Comparison of ENCODE assay signal across 8 mouse cellular contexts in genomic region chr19:3436840-3437239, GRCm38 (mm10). TPM values are rescaled to one million over a fixed set of nuclear protein-coding genes. Genes with fewer than 3 reads are reported as not detected.
DNase-seq lines count a peak whose midpoint lies in the region; ATAC-seq and TF ChIP-seq lines count a peak whose summit lies in the region.

No protein-coding gene starts in this region.

- TF ChIP-seq CTCF in small intestine, adult 2 months (IDR thresholded peaks at IDR 0.05; ENCODE audit: extremely low read depth, insufficient read length, insufficient replicate concordance, low read depth, low read length), result peak; percentile 56; the same call in 1 of the 2 replicates

- no peak overlapping the region for H3K9ac ChIP-seq in forebrain, embryonic 11.5 days (ENCODE audit: low read length)
- H3K9ac ChIP-seq in forebrain, embryonic 15.5 days (replicated peaks), result no peak overlapping the region

- peak; percentile 67 for DNase-seq in forebrain, embryonic 11.5 days (ENCODE audit: low spot score)
- DNase-seq in ovary, postnatal 36 days (ENCODE audit: low spot score), result peak; percentile 27
- DNase-seq in ovary, postnatal 10 days (ENCODE audit: low spot score), result no peak
- DNase-seq in kidney, postnatal 4 days, result peak; percentile 53 to 62
- DNase-seq in cerebellum, adult 11 months, result no peak
- DNase-seq in layer of hippocampus, adult 9-11 months, result no peak

- H3K4me1 ChIP-seq in forebrain, embryonic 11.5 days (replicated peaks; ENCODE audit: control insufficient read depth, insufficient read depth, low read length), result peaks cover 6% of the 10 kb centered on the region
- peaks cover 11% of the 10 kb centered on the region for H3K4me1 ChIP-seq in forebrain, embryonic 15.5 days
- no peaks in the 10 kb centered on the region for H3K4me1 ChIP-seq in small intestine, adult 2 months (ENCODE audit: control insufficient read depth, insufficient read depth, insufficient read length, low read length)

- 65% methylated on average over 9 of the region's 9 CpGs for WGBS in forebrain, embryonic 11.5 days
- WGBS in forebrain, embryonic 15.5 days, result 58% methylated on average over 9 of the region's 9 CpGs
- WGBS in small intestine, adult 2 months, result 51% methylated on average over 9 of the region's 9 CpGs

- H3K4me3 ChIP-seq in forebrain, embryonic 11.5 days (ENCODE audit: low read depth, low read length), result no peak overlapping the region
- H3K4me3 ChIP-seq in forebrain, embryonic 15.5 days, result no peak overlapping the region
- no peak overlapping the region for H3K4me3 ChIP-seq in small intestine, adult 2 months (ENCODE audit: low read depth, low read length)

- no peak overlapping the region for H3K4me2 ChIP-seq in forebrain, embryonic 11.5 days (ENCODE audit: low read depth, low read length, severe bottlenecking)
- no peak overlapping the region for H3K4me2 ChIP-seq in forebrain, embryonic 15.5 days (replicated peaks)

- H3K27ac ChIP-seq in forebrain, embryonic 11.5 days (ENCODE audit: low read depth, low read length), result no peak overlapping the region
- no peak overlapping the region for H3K27ac ChIP-seq in forebrain, embryonic 15.5 days (replicated peaks)
- H3K27ac ChIP-seq in small intestine, adult 2 months (ENCODE audit: insufficient read depth, low read depth, low read length), result no peak overlapping the region

- ATAC-seq in forebrain, embryonic 11.5 days (replicated peaks; ENCODE audit: low FRiP score), result 0 out of 2 replicates have a peak, but pooled peaks have one; percentile 6
- ATAC-seq in forebrain, embryonic 15.5 days (replicated peaks), result no peak

- no peak for TF ChIP-seq POLR2A in small intestine, adult 2 months (IDR thresholded peaks at IDR 0.05; ENCODE audit: low read depth, low read length)

- H3K9me3 ChIP-seq in forebrain, embryonic 11.5 days (ENCODE audit: control insufficient read depth, low read length), result no peaks in the 10 kb centered on the region
- H3K9me3 ChIP-seq in forebrain, embryonic 15.5 days, result no peaks in the 10 kb centered on the region

- H3K27me3 ChIP-seq in forebrain, embryonic 11.5 days (ENCODE audit: control insufficient read depth, insufficient read depth, low read length), result no peaks in the 10 kb centered on the region; the same call in 1 of the 2 replicates
- H3K27me3 ChIP-seq in forebrain, embryonic 15.5 days, result no peaks in the 10 kb centered on the region
- no peaks in the 10 kb centered on the region for H3K27me3 ChIP-seq in small intestine, adult 2 months (ENCODE audit: control insufficient read depth, insufficient read depth, low read length)

- H3K36me3 ChIP-seq in forebrain, embryonic 11.5 days (ENCODE audit: control insufficient read depth, insufficient read depth, low read length), result no peaks in the 10 kb centered on the region
- H3K36me3 ChIP-seq in forebrain, embryonic 15.5 days, result no peaks in the 10 kb centered on the region
- no peaks in the 10 kb centered on the region for H3K36me3 ChIP-seq in small intestine, adult 2 months (ENCODE audit: control insufficient read depth, insufficient read depth, low read length)

RNA-seq across cellular contexts. Expression of gene Gal, which starts 22.5 kb away (rescaled TPM):
- polyA plus RNA-seq in forebrain, embryonic 11.5 days (2014; fragmentation: Nextera tagmentation; extraction: Ambion mirVana), result 1.1 TPM in 2 replicates
- 4.6 and 6.4 TPM in 2 replicates for polyA plus RNA-seq in forebrain, embryonic 15.5 days (2015; fragmentation: Nextera tagmentation; extraction: Ambion mirVana)
- polyA plus RNA-seq in small intestine, adult 2 months (2012; rRNA removed), result 12.3 and 200 TPM in 2 replicates

RNA-seq across cellular contexts. Expression of gene Tesmin, which starts 48.2 kb away (rescaled TPM):
- 0.27 and 0.29 TPM in 2 replicates for polyA plus RNA-seq in forebrain, embryonic 11.5 days (2014; fragmentation: Nextera tagmentation; extraction: Ambion mirVana)
- 0.13 and 0.55 TPM in 2 replicates for polyA plus RNA-seq in forebrain, embryonic 15.5 days (2015; fragmentation: Nextera tagmentation; extraction: Ambion mirVana)
- 0.10 and 0.42 TPM in 2 replicates for polyA plus RNA-seq in small intestine, adult 2 months (2012; rRNA removed)

Comparison
In these comparisons a context has a peak if more than half of its experiments do, and no peak if none do; other contexts are left out.
1. DNase-seq: peak in forebrain, embryonic 11.5 days (single experiment), ovary, postnatal 36 days (single experiment) and kidney, postnatal 4 days (2 of 2); none in ovary, postnatal 10 days (single experiment), cerebellum, adult 11 months (single experiment) and layer of hippocampus, adult 9-11 months (single experiment).